Mouse (Mus musculus) stomach, postnatal 0 days (tissue): Measurements from ENCODE around the gene Zic4.

Experiments used
- CTCF ChIP-seq: IDR thresholded peaks from 2 replicates; pipeline ENCODE4 v1.5.1; 2016; ENCODE audit warnings: antibody characterized with exemption, low read depth, mild to moderate bottlenecking, moderate library complexity
- EP300 ChIP-seq: optimal IDR thresholded peaks from 2 replicates; pipeline ENCODE3; 2016; ENCODE audit warnings: antibody characterized with exemption

DNA sequence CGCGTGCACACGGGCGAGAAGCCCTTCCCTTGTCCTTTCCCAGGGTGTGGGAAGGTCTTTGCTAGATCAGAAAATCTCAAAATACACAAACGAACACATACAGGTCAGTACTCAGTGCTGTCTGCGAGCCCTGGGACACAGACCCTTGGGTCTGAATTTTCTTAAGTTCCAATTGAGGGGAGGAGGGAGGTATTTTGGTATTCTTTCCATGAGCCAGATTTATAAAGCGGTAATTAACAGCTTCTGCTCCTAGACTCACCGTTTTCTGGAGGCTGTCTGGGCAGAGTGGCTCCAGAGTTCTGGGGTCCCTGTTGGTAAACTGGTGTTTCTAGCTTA is 17.1 kb downstream of the Zic4 start:
- no peak for TF ChIP-seq CTCF
- no peak for TF ChIP-seq EP300
